Mouse (Mus musculus): ENCODE results near the gene Samd8. TPM values are rescaled to one million over a fixed set of nuclear protein-coding genes. Genes with fewer than 3 reads are reported as not detected.

The Samd8 gene
- total RNA-seq, 2 experiments from 2014 or later: 2.9 to 10.8 TPM

DNA sequence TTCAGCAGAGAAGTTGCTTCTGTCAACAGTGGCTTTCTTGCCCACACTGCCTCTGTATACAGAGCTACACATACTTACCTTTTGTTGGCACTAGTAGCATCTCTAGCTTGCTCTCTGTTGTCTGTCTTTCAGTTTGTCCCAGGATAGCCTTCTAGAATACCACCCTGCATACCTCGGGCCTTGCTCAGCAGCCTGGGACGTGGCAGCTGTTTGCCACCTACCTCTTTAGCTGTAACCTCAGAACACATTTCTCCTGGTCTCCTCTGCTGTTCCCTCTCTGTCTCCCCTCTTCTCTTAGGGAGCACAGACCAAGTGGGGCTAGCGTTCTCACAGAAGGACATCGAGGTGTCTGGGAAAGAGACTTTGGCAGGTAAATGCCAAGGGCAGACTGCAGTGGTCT is 7.9 kb upstream of the Samd8 start:
- no peak for ATAC-seq (replicated peaks; ENCODE audit: low FRiP score, poor library complexity, severe bottlenecking)

DNA sequence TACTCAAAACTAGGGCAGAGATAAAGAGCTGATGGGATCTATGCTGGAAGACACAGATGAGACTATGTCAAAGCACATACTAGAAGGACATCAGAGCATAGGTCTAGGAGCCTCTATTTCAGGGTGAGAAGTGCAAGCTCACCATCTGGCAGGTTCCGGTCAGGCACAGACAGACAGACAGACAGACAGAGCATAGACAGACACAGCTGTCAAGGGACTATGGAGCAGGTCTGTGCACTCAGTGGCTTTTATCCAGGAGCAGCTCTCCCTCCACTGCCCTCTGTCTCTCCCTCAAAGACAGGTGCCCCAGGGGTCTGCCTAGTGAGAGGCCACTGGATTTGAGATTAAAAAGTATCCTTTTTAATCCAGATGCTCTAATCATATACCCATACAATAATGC is 6.2 kb upstream of the Samd8 start:
- ATAC-seq (replicated peaks; ENCODE audit: low FRiP score, poor library complexity, severe bottlenecking): no peak

DNA sequence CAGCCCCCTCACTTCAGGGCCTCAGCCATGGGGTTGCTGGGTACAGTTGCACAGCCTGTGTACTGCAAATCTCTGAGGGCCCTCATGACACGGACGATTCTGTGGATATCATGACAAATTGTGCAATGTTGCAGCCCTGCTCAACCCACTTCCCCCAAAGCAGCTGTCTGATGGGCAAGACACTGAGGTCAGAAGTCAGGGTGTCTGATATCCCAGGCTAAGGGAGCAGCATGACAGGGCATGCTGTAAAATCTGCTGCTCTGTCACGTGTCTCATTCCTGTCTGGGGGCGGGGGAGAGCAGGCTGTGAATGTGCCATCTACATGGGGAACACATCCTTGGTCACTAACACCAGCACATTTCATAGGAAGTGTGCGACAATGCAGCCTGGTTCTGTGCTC is 5.2 kb upstream of the Samd8 start:
- no peak for ATAC-seq (replicated peaks; ENCODE audit: low FRiP score, poor library complexity, severe bottlenecking)

DNA sequence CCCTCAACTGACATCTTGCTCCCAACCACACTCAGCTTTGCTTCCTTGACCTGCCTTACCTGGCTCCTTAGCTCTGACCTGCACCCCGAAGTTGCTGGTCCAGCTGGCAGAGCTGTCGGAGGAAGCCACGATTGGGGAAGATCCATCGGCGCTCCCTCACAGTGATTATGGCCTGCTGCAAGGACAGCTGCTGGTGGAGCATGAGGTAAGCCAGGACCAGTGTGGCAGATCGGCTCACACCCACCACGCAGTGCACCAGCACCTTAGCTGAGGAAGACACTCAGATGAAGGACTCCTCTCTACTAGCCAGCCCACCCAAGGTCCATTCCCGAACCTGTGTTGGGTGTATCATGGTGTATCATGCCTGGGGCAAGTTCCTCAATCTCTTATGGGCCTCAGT is 4.1 kb upstream of the Samd8 start:
- ATAC-seq (replicated peaks; ENCODE audit: low FRiP score, poor library complexity, severe bottlenecking): no peak

- ATAC-seq (replicated peaks; ENCODE audit: low FRiP score, poor library complexity, severe bottlenecking): no peak
Observed at GRCm38 (mm10) chr14:21746846-21747245, 3.5 kb upstream of the Samd8 start.

DNA sequence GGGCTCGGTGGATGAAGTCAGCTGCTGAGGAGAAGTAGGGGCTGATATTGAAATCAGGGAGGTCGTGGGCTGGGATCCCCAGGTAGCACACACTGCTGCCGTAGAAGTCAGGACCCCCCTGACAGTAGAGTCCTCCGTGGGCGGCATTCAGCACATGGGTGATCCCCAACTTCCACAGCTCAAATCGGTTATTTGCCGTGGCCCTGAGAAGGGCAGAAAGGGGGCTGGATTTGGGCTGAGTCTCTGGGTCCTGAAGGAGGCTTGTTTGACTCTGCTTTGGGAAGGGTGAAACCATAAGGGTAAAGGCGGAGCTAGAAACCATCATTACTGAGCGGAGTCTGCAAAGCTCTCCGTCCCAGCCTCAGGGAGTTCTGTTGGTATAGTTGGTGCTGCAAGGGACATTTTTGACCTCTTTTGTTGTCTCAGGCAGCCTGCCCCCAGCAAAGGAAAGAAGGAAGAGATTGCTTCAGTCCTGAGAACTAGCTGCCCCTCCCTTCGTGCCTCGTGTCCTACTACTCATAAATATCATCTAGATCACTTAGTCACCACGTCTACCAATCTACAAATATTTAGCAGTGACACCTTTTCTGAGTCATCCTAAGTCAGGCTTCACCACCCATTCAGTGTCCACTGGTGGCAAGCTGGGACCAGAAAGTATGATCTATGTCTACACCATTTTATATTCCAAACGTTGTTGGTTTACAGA is 2.7 kb upstream of the Samd8 start:
- ATAC-seq (replicated peaks; ENCODE audit: low FRiP score, poor library complexity, severe bottlenecking): no peak

GRCm38 (mm10) chr14:21748142-21748870 is 2.0 kb upstream of the Samd8 start:
- no peak for ATAC-seq (replicated peaks; ENCODE audit: low FRiP score, poor library complexity, severe bottlenecking)

DNA sequence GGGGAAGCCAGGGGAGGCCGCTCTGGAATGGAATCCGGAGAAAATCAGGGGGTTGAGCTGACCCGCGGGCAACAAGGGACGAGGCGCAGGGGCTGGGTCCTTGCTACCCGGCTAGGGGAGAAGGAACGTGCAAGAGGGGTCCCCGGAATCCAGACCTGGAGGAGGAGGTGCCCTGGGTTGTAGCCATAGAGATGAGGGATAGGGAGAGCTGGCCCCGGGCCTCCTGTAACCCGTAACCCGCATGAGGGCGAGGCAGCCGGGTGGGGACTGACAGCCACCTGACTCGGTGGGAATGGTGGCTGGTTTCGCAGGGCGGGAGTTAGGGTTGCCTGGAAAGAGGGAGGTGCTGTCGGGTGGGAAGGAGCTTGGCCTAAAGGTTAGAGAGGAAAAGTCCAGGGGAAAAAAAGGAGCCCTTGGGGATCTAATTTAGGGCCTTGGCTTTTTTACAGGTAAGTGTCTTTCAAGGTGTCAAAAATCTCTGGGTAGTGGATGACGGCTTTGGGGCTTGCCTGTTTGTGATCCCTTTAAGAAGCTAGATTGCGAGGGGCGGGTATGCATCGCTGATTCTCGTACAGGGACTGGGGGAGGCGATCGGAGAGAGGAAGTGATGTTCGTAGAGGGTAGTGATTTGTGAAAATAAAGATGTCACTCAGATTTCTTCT is 681 bp downstream of the Samd8 start, which contains the start of gene Dusp13:
Gene Dusp13, minus strand, starts transcription at position 301 of the 662 bp plus-strand sequence.
- peak; percentile 85 for ATAC-seq (replicated peaks; ENCODE audit: low FRiP score, poor library complexity, severe bottlenecking)

DNA sequence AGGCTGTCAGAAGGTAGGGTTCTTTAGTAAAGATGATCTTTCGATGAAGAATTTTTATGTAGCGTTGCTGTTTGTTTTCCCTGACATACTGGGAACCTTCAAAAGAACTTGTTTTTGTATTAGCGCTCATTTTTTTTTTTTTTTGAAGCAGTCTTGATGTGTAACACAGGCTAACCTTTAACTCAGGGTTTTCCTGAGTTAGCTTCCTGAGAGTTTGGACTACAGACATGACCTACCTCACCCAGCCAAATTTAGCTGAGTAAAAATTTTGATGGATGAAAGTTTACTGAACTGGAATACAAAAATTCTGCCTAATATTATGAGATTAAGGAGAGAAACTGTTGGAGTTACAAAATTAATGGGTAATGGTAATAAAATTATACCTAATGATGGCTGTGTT is 2.1 kb downstream of the Samd8 start:
- ATAC-seq (replicated peaks; ENCODE audit: low FRiP score, poor library complexity, severe bottlenecking): no peak

GRCm38 (mm10) chr14:21753367-21753766 is 3.0 kb downstream of the Samd8 start:
- ATAC-seq (replicated peaks; ENCODE audit: low FRiP score, poor library complexity, severe bottlenecking): no peak

DNA sequence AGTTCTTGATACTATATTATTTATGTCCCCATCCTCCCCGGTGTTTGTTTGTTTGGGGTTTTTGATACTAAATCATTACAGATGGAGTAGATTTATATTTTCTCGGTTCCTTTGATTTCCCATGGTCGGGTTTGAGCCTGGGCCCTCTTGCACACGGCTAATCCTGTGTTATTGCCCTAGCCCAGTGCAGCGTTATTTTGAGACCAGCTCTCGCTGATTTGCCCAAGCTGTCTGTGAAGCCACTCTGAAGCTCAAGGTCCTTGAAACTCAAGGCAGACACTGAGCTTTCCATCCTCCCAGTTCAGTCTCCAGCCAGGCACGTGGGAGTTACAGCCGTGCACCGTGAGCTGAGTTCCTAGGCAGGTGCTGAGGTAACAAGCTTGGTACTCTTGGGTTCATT is 11.2 kb downstream of the Samd8 start:
- ATAC-seq (replicated peaks; ENCODE audit: low FRiP score, poor library complexity, severe bottlenecking): no peak

GRCm38 (mm10) chr14:21763736-21764135 is 13.4 kb downstream of the Samd8 start:
- no peak for ATAC-seq (replicated peaks; ENCODE audit: low FRiP score, poor library complexity, severe bottlenecking)

- no peak for ATAC-seq (replicated peaks; ENCODE audit: low FRiP score, poor library complexity, severe bottlenecking)
Observed at GRCm38 (mm10) chr14:21764646-21765045, 14.3 kb downstream of the Samd8 start.

GRCm38 (mm10) chr14:21765754-21766397 is 15.5 kb downstream of the Samd8 start:
- 0 out of 2 replicates have a peak, but pooled peaks have one; percentile 25 for ATAC-seq (replicated peaks; ENCODE audit: low FRiP score, poor library complexity, severe bottlenecking)

- ATAC-seq (replicated peaks; ENCODE audit: low FRiP score, poor library complexity, severe bottlenecking): no peak
Observed at GRCm38 (mm10) chr14:21766398-21766958, 16.1 kb downstream of the Samd8 start.

DNA sequence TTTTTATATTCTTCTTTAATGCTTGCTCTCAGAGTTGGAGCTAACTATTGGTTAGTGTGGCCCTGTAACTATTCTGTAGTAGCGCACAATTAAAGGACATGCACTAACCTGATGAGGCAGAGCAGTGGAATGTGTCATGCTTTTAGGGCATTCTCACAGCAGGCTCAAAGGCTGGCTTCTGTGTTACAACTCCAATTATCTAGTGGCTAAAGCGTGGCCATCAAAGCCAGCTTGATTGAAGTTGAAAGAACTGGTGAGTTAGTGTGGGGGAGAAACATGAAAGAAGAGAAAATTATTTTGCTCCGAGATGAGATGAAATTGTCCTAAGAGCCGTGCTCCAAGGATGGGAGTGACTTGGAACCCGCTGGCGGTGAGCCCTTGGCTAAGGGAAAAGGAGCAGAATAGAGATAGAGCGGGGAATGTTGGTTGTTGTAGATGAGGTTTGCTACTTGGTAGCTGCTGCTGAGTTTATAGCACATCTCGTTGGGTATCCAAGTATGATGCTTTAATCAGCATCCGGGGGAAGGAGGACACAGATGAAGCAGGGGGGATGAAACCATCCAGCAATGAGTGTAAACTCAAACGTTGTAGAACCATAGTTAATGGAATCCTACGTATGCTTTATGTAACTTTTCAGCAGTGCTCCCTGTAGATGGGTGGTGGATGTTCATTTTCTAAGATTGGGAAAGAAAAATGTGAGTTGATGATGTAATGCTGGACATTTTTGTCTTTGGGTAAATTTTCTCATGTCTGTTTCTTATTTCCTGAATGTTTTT is 22.4 kb downstream of the Samd8 start:
- no peak for ATAC-seq (replicated peaks; ENCODE audit: low FRiP score, poor library complexity, severe bottlenecking)

- ATAC-seq (replicated peaks; ENCODE audit: low FRiP score, poor library complexity, severe bottlenecking): no peak
Observed at GRCm38 (mm10) chr14:21773946-21774345, 23.6 kb downstream of the Samd8 start.

DNA sequence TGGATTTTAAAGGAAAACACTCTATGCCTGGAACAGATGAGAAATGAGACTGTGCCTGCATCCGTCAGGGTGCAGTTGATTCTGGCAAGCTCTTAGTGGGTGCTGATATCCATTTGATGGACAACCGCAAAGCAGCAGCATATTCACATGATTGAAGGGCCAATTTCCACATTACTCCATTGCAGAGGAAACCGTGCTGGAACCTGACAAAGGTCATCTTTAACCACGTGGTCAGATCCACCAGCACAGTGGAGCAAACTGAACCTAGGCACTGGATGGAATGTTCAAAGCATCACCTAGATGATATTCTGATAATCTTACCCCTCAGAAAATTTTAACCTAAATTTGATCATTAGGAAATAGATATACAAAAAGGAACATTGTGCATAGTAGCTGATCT is 25.9 kb downstream of the Samd8 start:
- no peak for ATAC-seq (replicated peaks; ENCODE audit: low FRiP score, poor library complexity, severe bottlenecking)

- ATAC-seq (replicated peaks; ENCODE audit: low FRiP score, poor library complexity, severe bottlenecking): no peak
Observed at GRCm38 (mm10) chr14:21786500-21786899, 36.2 kb downstream of the Samd8 start.

Data from erythroid progenitor cell, adult 5-6 weeks (primary cell).